Mouse (Mus musculus) cerebellum, adult 18-20 months (tissue): Measurements from ENCODE around the gene Cntnap5a.

ENCODE experiments used
- DNase-seq, 2 experiments: peaks; one replicate each; pipeline ENCODE4 v3.0.0; 2021

Cntnap5a gene

DNA sequence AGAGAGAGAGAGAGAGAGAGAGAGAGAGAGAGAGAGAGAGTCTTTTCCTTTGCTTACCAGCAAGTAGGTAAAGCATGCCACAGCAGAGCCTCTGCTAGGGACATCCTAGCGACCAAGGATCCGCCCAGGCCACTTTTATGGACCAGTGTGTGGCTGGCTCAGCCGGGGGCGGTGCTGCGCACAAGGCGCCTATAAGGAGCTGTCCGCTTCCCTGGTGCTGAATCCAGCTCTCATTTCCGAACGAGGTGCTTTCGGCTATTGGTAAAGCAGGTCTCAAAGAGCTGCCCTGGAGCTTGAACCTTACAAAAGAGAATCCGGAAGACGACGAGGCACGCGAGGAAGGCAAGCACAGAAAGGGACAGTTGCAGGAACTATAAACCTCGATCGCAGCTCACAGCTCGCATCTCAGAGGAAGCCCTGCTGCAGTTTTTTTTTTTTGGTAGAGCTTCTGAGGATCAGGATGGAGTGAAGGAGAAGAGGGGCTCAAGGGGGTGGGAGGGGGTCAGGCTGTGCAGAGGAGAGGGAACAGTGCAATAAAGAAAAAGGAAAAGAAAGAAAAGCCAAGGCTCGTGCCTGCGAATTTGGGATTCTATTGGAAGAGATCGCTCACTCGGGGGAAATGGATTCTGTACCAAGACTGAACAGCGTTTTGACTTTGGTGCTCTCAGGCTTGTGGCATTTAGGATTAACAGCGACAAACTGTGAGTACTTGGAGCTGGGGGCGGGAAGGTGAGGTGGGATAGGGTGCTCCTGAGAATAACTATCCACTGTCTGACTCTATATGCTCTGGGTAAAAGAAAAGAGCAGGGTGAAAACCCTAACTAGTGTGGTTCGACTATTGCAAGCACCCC is at the start of gene Cntnap5a:
Gene Cntnap5a, plus strand, starts transcription at position 239 of the 851 bp plus-strand sequence.
- DNase-seq, result peak in 1 of 2 experiments; percentile 9

DNA sequence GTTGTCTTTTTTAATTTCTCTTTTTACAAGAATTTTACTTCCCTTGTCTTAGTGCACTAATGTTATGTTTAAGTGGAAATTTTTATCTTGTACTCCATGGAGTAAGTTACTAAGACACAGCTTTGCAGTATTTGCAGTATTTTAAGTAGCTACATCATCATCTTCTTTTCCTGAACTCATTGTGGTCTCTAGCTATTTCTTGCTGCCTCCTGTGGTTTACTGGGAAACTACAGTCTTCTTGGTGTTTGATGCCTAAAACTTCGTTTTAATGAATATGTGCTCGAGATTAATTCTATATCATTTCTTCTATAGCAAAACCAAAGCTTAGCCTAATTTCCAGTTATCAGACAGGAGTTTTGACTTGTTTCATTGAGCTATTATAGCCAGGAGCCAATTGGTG is 37.6 kb upstream of the Cntnap5a start:
- no peak for DNase-seq

DNA sequence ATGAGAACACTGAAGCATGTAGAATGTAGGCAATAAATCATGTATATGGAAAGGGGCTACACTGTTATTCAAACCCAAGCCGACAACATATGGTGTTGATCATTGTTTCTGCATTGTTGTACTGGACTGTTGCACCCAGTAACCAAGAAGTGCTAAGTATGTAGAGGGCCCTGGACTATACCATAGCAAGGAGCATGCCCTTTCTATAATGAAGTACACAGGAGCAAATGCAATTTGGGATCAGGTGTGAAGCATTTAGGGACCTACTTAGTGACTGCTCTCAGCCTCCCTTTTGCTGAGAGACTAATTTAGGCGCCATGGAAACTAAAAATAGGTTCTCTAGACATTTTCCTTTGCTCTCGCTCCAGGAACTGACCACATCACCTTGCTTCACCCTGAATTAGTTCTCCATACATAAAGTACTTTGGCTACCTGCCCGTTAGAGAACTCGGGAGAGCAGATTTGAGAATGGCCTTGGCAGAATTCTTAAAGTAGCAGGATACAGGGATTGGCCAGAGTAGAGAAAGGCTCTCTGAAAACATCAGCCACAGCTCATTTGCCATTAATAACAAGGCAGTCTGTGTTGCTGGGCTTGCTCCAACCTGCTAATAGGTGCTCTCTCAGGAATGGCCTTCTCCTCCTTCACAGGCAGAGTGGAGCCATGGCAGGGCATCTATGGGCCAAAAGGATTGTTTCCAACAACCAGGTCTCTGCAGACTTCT is 26.1 kb upstream of the Cntnap5a start:
- no peak for DNase-seq

GRCm38 (mm10) chr1:115686494-115686893 is 1.9 kb downstream of the Cntnap5a start:
- DNase-seq, result no peak

- DNase-seq, result no peak
Measured at GRCm38 (mm10) chr1:115699798-115700197, 15.2 kb downstream of the Cntnap5a start.

GRCm38 (mm10) chr1:115742556-115742955 is 58.0 kb downstream of the Cntnap5a start:
- no peak for DNase-seq

- DNase-seq, result no peak
Measured at GRCm38 (mm10) chr1:115745569-115745968, 61.0 kb downstream of the Cntnap5a start.

GRCm38 (mm10) chr1:115784737-115785136 is 100.2 kb downstream of the Cntnap5a start:
- no peak for DNase-seq

- DNase-seq, result no peak
Measured at GRCm38 (mm10) chr1:115842591-115842990, 158.0 kb downstream of the Cntnap5a start.

DNA sequence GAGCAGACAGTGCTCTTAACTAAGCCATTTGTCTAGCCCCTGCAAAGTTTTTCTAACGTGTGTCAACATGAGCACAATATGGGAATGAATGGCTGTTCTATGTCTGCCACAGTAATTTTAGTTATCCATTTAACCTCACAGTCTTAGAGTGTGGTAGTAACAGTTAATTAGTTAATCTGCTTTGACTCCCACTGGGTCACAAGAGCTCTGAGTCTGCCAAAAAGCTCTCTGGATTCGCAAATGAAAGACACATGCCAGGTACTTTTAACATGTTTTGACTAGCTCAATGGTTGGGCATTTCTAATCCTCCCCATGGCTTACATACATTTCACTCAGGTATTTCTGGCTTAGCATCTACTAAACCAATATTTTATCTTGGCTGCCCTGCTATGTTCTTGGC is 163.0 kb downstream of the Cntnap5a start:
- no peak for DNase-seq

- no peak for DNase-seq
Measured at GRCm38 (mm10) chr1:115852206-115852605, 167.7 kb downstream of the Cntnap5a start.

DNA sequence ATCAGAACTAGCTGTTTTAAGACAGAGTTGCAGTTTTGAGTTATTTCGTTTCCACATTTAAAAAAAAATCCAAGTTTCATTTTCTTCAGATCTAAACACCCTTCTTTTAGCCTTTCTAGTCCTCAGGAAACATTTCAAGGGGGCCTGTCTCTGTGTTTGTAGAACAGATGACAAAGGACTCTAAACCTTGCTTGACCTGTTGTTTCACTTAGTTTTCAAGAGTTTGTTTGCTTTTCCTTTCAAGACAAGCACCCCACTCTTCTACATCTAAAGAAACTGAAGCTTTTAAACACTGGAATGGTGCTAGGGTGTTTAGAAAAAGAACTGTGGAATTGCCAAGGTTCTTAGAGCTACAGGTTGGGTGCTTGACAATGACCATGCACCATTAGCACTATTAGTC is 233.8 kb downstream of the Cntnap5a start:
- no peak for DNase-seq

GRCm38 (mm10) chr1:115925953-115926665 is 241.6 kb downstream of the Cntnap5a start:
- no peak for DNase-seq

- DNase-seq, result no peak
Measured at GRCm38 (mm10) chr1:115932045-115932444, 247.5 kb downstream of the Cntnap5a start.

- no peak for DNase-seq
Measured at GRCm38 (mm10) chr1:115945892-115946291, 261.3 kb downstream of the Cntnap5a start.

GRCm38 (mm10) chr1:115956528-115956927 is 272.0 kb downstream of the Cntnap5a start:
- DNase-seq, result no peak

GRCm38 (mm10) chr1:115964993-115965575 is 280.5 kb downstream of the Cntnap5a start:
- no peak for DNase-seq

DNA sequence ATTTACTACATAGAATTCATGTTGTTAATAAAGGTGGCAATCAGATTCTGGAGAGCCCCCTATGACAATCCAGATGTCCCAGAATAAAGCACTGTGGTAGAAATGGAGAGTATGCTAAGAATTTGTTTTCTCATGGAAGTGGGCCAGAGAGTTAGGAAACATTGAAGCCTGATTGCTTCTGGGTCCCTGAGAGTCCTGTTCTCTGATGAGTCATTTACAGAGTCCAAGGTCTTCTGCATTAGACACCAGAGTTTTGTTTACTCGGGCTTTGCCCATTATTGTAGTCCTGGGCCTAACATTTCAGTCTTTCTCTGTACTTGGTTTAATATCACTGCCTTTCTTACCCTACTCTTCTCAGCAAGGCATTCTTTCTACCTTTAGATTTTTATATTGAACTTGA is 305.6 kb downstream of the Cntnap5a start:
- DNase-seq, result no peak

DNA sequence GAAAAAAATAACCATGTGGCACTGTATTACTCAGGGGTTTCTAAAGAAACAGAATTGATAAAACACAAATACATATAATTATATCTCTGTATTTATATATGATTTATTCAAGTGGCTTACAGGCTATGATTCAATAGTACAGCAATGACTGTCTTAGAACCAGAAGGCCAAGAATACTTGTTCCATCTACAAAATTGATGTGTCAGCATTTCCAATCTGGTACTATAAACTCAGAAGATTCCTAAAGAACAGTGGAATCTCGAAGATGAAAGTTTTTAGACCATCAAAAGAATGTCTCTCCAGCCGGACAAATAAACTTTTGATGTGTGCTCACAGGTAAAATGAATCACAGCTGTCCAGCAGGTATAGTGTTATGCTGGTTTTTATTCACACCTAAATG is 331.2 kb downstream of the Cntnap5a start:
- no peak for DNase-seq

- no peak for DNase-seq
Measured at GRCm38 (mm10) chr1:116029653-116030052, 345.1 kb downstream of the Cntnap5a start.

- no peak for DNase-seq
Measured at GRCm38 (mm10) chr1:116035897-116036296, 351.3 kb downstream of the Cntnap5a start.

DNA sequence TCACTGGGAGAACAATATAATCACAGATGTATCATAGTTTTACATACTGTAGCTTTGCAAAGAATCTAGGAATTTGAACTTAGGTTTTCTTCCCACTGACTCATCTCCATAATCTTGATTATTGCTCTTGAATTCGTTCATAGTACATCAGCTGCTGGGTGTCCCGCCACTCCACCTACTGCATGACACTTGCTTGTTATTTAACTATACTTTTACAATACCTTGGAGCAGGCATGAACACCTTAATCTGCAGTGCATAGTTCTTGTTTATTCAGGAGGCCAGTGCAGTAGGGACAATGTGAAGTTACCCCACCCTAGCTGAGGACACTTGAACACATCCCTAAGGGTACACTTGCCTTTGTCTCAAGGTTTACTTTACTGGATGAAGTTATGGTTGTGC is 352.3 kb downstream of the Cntnap5a start:
- DNase-seq, result no peak

DNA sequence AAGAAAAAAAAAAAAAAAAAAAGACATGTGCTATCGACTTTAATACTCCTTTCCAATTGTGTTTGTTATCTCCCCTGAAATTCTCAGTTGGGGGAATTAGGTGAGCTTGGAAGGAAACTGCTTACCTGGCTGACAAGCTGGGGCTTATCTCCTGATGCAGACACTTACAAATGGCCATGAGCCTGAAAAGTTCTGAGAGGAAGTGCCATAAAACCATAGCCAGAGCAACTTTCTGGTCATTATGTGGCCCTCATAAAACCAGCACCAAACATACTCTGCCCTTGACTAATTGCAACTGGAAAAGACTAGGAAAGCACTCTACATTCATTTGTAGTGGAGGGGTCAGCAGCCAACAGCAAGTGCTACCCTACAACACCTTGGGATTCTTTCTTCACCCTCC is 359.5 kb downstream of the Cntnap5a start:
- no peak for DNase-seq
